Mouse (Mus musculus) midbrain, embryonic 11.5 days (tissue): ENCODE measurements around the gene Gm9048. TPM values are rescaled to one million over a fixed set of nuclear protein-coding genes. Genes with fewer than 3 reads are reported as not detected.
"Not testable (repeated sequence)": the region's sequence is repeated elsewhere in the genome, so short reads cannot be mapped to it uniquely, and the experiment has no call there.

Experiments
- ATAC-seq: fragments of 200-750 bp; cut with Nextera tagmentation; 2 replicates; pipeline ENCODE4 v1.8.0; 2017; ENCODE audit warnings: moderate TSS enrichment, moderate library complexity; ENCODE audit not compliant: low FRiP score
- DNase-seq: peaks from one replicate; pipeline ENCODE4 v3.0.0; 2015; ENCODE audit warnings: low spot score; ENCODE audit errors: missing footprints
- H3K27ac ChIP-seq: fragments of 300-500 bp; sonication (generic); 2 replicates; pipeline ENCODE4 v1.5.1; 2014; ENCODE audit warnings: low read depth, low read length
- H3K27me3 ChIP-seq: fragments of 300-500 bp; sonication (generic); 2 replicates; pipeline ENCODE4 v1.6.1; 2014; ENCODE audit warnings: mild to moderate bottlenecking, low read length, moderate library complexity, mixed read lengths; ENCODE audit not compliant: control insufficient read depth, insufficient read depth
- H3K36me3 ChIP-seq: fragments of 300-500 bp; sonication (generic); 2 replicates; pipeline ENCODE4 v1.6.1; 2014; ENCODE audit warnings: mild to moderate bottlenecking, low read length, moderate library complexity, mixed read lengths; ENCODE audit not compliant: control insufficient read depth, insufficient read depth
- H3K4me1 ChIP-seq: fragments of 300-500 bp; sonication (generic); 2 replicates; pipeline ENCODE4 v1.6.1; 2014; ENCODE audit warnings: low read length; ENCODE audit not compliant: control insufficient read depth, insufficient read depth
- H3K4me2 ChIP-seq: fragments of 300-500 bp; sonication (generic); 2 replicates; pipeline ENCODE4 v1.6.1; 2014; ENCODE audit warnings: mild to moderate bottlenecking, moderate library complexity
- H3K4me3 ChIP-seq: fragments of 300-500 bp; sonication (generic); 2 replicates; pipeline ENCODE4 v1.5.1; 2014; ENCODE audit warnings: low read depth, low read length
- H3K9ac ChIP-seq: fragments of 300-500 bp; sonication (generic); 2 replicates; pipeline ENCODE4 v1.6.1; 2014; ENCODE audit warnings: low read length
- H3K9me3 ChIP-seq: fragments of 300-500 bp; sonication (generic); 2 replicates; pipeline ENCODE4 v1.6.1; 2016; ENCODE audit warnings: low read length; ENCODE audit not compliant: control insufficient read depth
- WGBS: fragments of 180-500 bp; shearing (Covaris S2); extraction: QIAGEN DNeasy Blood & Tissue Kit; methylation state at CpG from one replicate; pipeline ENCODE4 v1.1.7; 2014; 5-methylcytosine and 5-hydroxymethylcytosine counted together
- polyA plus RNA-seq: library from polyadenylated mRNA; unstranded; fragments of >200 nt; fragmentation: Nextera tagmentation; extraction: Ambion mirVana; gene quantifications from 2 replicates; pipeline ENCODE4 v1.2.1, GENCODE M21; 2014

Gm9048 gene
- polyA plus RNA-seq, 1 experiment from 2014 or later: not detected

GRCm38 (mm10) chr10:118302133-118302532, 46.3 kb downstream of the Gm9048 start:
- 51% methylated on average over 2 of the region's 2 CpGs for WGBS
- not testable (repeated sequence) for H3K4me2 ChIP-seq, H3K4me3 ChIP-seq, DNase-seq, H3K4me1 ChIP-seq, H3K9ac ChIP-seq, H3K36me3 ChIP-seq, ATAC-seq, H3K27ac ChIP-seq, H3K9me3 ChIP-seq, H3K27me3 ChIP-seq

Other genes with a start within 250 kb of the Gm9048 start
- gene Mdm1, start 206.9 kb downstream of the Gm9048 start, polyA plus RNA-seq: 56.7 and 59.0 TPM in 2 replicates
- gene Il22, start 143.7 kb downstream of the Gm9048 start, polyA plus RNA-seq: 0.19 TPM in 1 of 2 replicates, not detected in the other
- 0.08 TPM in 2 replicates for gene Gm32717, start 107.9 kb downstream of the Gm9048 start, polyA plus RNA-seq
- 0.08 TPM in 2 replicates for gene Gm32802, start 90.0 kb downstream of the Gm9048 start, polyA plus RNA-seq
- gene Iltifb, start 53.6 kb downstream of the Gm9048 start, polyA plus RNA-seq: not detected in 2 replicates
- not detected in 2 replicates for gene Gm9040, start 21.7 kb downstream of the Gm9048 start, polyA plus RNA-seq
- not detected in 2 replicates for gene Gm9044, start 16.3 kb downstream of the Gm9048 start, polyA plus RNA-seq
- gene Gm9045, start 10.8 kb downstream of the Gm9048 start, polyA plus RNA-seq: 0.11 TPM in 1 of 2 replicates, not detected in the other
- gene Gm9046, start 5.4 kb downstream of the Gm9048 start, polyA plus RNA-seq: not detected in 2 replicates
- gene Gm9049, start 5.4 kb upstream of the Gm9048 start, polyA plus RNA-seq: 0.11 TPM in 1 of 2 replicates, not detected in the other
- not detected in 2 replicates for gene Ifng, start 92.4 kb upstream of the Gm9048 start, polyA plus RNA-seq